Mouse (Mus musculus) neural tube, embryonic 13.5 days (tissue): ENCODE measurements around the gene Fxyd1. TPM values are rescaled to one million over a fixed set of nuclear protein-coding genes. Genes with fewer than 3 reads are reported as not detected.
A peak's percentile ranks its signal among the peaks of the same experiment; 100 is the strongest.

Source experiments
- ATAC-seq: fragments of 200-750 bp; cut with Nextera tagmentation; 2 replicates; pipeline ENCODE4 v1.8.0; 2017; ENCODE audit warnings: low read depth, mild to moderate bottlenecking, moderate TSS enrichment, moderate library complexity
- H3K27ac ChIP-seq: fragments of 300-500 bp; sonication (generic); replicated peaks from 2 replicates; pipeline ENCODE4 v1.5.1; 2015; ENCODE audit warnings: moderate library complexity, mild to moderate bottlenecking, inconsistent platforms
- H3K27me3 ChIP-seq: fragments of 300-500 bp; sonication (generic); 2 replicates; pipeline ENCODE4 v1.6.1; 2015; ENCODE audit warnings: mild to moderate bottlenecking, inconsistent platforms
- H3K36me3 ChIP-seq: fragments of 300-500 bp; sonication (generic); 2 replicates; pipeline ENCODE4 v1.6.1; 2015; ENCODE audit warnings: mild to moderate bottlenecking, inconsistent platforms
- H3K4me1 ChIP-seq: fragments of 300-500 bp; sonication (generic); replicated peaks from 2 replicates; pipeline ENCODE4 v1.6.1; 2015; ENCODE audit warnings: inconsistent platforms
- H3K4me2 ChIP-seq: fragments of 300-500 bp; sonication (generic); 2 replicates; pipeline ENCODE4 v1.6.1; 2015; ENCODE audit warnings: inconsistent platforms, mild to moderate bottlenecking, moderate library complexity
- H3K4me3 ChIP-seq: fragments of 300-500 bp; sonication (generic); 2 replicates; pipeline ENCODE4 v1.5.1; 2015; ENCODE audit warnings: mild to moderate bottlenecking, inconsistent platforms
- H3K9ac ChIP-seq: fragments of 300-500 bp; sonication (generic); 2 replicates; pipeline ENCODE4 v1.6.1; 2015; ENCODE audit warnings: moderate library complexity, mild to moderate bottlenecking, inconsistent platforms
- H3K9me3 ChIP-seq: fragments of 300-500 bp; sonication (generic); 2 replicates; pipeline ENCODE4 v1.6.1; 2016; ENCODE audit warnings: inconsistent platforms
- WGBS: fragments of 180-500 bp; shearing (Covaris S2); methylation state at CpG from one replicate; pipeline ENCODE4 v1.1.7; 2015; 5-methylcytosine and 5-hydroxymethylcytosine counted together
- polyA plus RNA-seq: library from polyadenylated mRNA; unstranded; fragments of >200 nt; fragmentation: Nextera tagmentation; extraction: Ambion mirVana; gene quantifications from 2 replicates; pipeline ENCODE4 v1.2.1, GENCODE M21; 2015

Fxyd1 gene
- polyA plus RNA-seq, 1 experiment from 2014 or later: 33.9 TPM

GRCm38 (mm10) chr7:31033409-31034165, 23.4 kb downstream of the Fxyd1 start:
- no peak for ATAC-seq
- no peak overlapping the region for H3K4me3 ChIP-seq
- H3K4me1 ChIP-seq: no peaks in the 10 kb centered on the region
- H3K9ac ChIP-seq: no peak overlapping the region
- no peaks in the 10 kb centered on the region for H3K36me3 ChIP-seq
- no peaks in the 10 kb centered on the region for H3K9me3 ChIP-seq
- WGBS: 78% methylated on average over 9 of the region's 9 CpGs
- H3K27me3 ChIP-seq: no peaks in the 10 kb centered on the region
- H3K4me2 ChIP-seq: no peak overlapping the region
- H3K27ac ChIP-seq: no peak overlapping the region

- Histone ChIP-seq H3K27ac (no peak overlapping the region), H3K9me3 (no peaks in the 10 kb centered on the region), H3K4me2 (no peak overlapping the region), H3K4me1 (no peaks in the 10 kb centered on the region), H3K27me3 (no peaks in the 10 kb centered on the region), H3K4me3 (no peak overlapping the region), H3K36me3 (no peaks in the 10 kb centered on the region), H3K9ac (no peak overlapping the region)
- ATAC-seq: no peak
- 73% methylated on average over 7 of the region's 7 CpGs for WGBS
Measured at GRCm38 (mm10) chr7:31031731-31032130, 25.3 kb downstream of the Fxyd1 start.

- Histone ChIP-seq H3K36me3 (no peaks in the 10 kb centered on the region), H3K4me1 (no peaks in the 10 kb centered on the region), H3K9ac (no peak overlapping the region), H3K4me3 (no peak overlapping the region), H3K27me3 (no peaks in the 10 kb centered on the region), H3K4me2 (no peak overlapping the region), H3K27ac (no peak overlapping the region), H3K9me3 (no peaks in the 10 kb centered on the region)
- WGBS: 72% methylated on average over 2 of the region's 2 CpGs
- ATAC-seq: no peak
Measured at GRCm38 (mm10) chr7:31030717-31031116, 26.3 kb downstream of the Fxyd1 start.

- H3K27ac ChIP-seq: no peak overlapping the region
Measured at GRCm38 (mm10) chr7:31028609-31029008, 28.4 kb downstream of the Fxyd1 start.

GRCm38 (mm10) chr7:31017104-31017901, 39.7 kb downstream of the Fxyd1 start:
- no peak for ATAC-seq
- Histone ChIP-seq H3K4me3 (no peak overlapping the region), H3K9me3 (no peaks in the 10 kb centered on the region), H3K36me3 (no peaks in the 10 kb centered on the region), H3K4me2 (no peak overlapping the region), H3K9ac (no peak overlapping the region), H3K27me3 (no peaks in the 10 kb centered on the region), H3K4me1 (peaks cover 9% of the 10 kb centered on the region; the same call in 1 of the 2 replicates), H3K27ac (no peak overlapping the region)
- 57% methylated on average over 10 of the region's 10 CpGs for WGBS

More at GRCm38 (mm10) chr7:31028609-31029008, 28.4 kb downstream of the Fxyd1 start:
- no peak overlapping the region for H3K9ac ChIP-seq
- no peak overlapping the region for H3K4me2 ChIP-seq
- WGBS: 77% methylated on average over 8 of the region's 8 CpGs
- H3K4me3 ChIP-seq: no peak overlapping the region
- H3K36me3 ChIP-seq: no peaks in the 10 kb centered on the region
- H3K4me1 ChIP-seq: no peaks in the 10 kb centered on the region
- no peaks in the 10 kb centered on the region for H3K27me3 ChIP-seq
- no peaks in the 10 kb centered on the region for H3K9me3 ChIP-seq
- no peak for ATAC-seq

- no peak overlapping the region for H3K4me2 ChIP-seq
- no peak overlapping the region for H3K27ac ChIP-seq
- H3K36me3 ChIP-seq: no peaks in the 10 kb centered on the region
- WGBS: 75% methylated on average over 5 of the region's 5 CpGs
- ATAC-seq: no peak
- no peaks in the 10 kb centered on the region for H3K27me3 ChIP-seq
- no peak overlapping the region for H3K4me3 ChIP-seq
- H3K4me1 ChIP-seq: peaks cover 17% of the 10 kb centered on the region; the same call in 1 of the 2 replicates
- no peak overlapping the region for H3K9ac ChIP-seq
- H3K9me3 ChIP-seq: no peaks in the 10 kb centered on the region
Measured at GRCm38 (mm10) chr7:31012971-31013370, 44.0 kb downstream of the Fxyd1 start.

GRCm38 (mm10) chr7:31008889-31009288, 48.1 kb downstream of the Fxyd1 start:
- no peaks in the 10 kb centered on the region for H3K36me3 ChIP-seq
- H3K9ac ChIP-seq: no peak overlapping the region
- no peak overlapping the region for H3K4me3 ChIP-seq
- H3K27ac ChIP-seq: 0 out of 2 replicates have a peak overlapping the region, but pooled peaks have one; percentile 33
- ATAC-seq: peak; percentile 44
- WGBS: 43% methylated on average over 3 of the region's 3 CpGs
- H3K9me3 ChIP-seq: no peaks in the 10 kb centered on the region
- H3K4me1 ChIP-seq: 0 out of 2 replicates have a peak, but pooled peaks cover 8% of the 10 kb centered on the region
- no peaks in the 10 kb centered on the region for H3K27me3 ChIP-seq
- no peak overlapping the region for H3K4me2 ChIP-seq

- no peak overlapping the region for H3K4me2 ChIP-seq
- ATAC-seq: 0 out of 2 replicates have a peak, but pooled peaks have one; percentile 30
- 67% methylated on average over 1 of the region's 1 CpGs for WGBS
- no peaks in the 10 kb centered on the region for H3K9me3 ChIP-seq
- 0 out of 2 replicates have a peak overlapping the region, but pooled peaks have one; percentile 33 for H3K27ac ChIP-seq
- H3K4me1 ChIP-seq: 0 out of 2 replicates have a peak, but pooled peaks cover 8% of the 10 kb centered on the region
- no peak overlapping the region for H3K9ac ChIP-seq
- no peaks in the 10 kb centered on the region for H3K27me3 ChIP-seq
- H3K4me3 ChIP-seq: no peak overlapping the region
- H3K36me3 ChIP-seq: no peaks in the 10 kb centered on the region
Measured at GRCm38 (mm10) chr7:31008175-31008574, 48.8 kb downstream of the Fxyd1 start.

GRCm38 (mm10) chr7:31007775-31008174, 49.2 kb downstream of the Fxyd1 start:
- WGBS: 87% methylated on average over 1 of the region's 1 CpGs

GRCm38 (mm10) chr7:31002650-31003049, 54.3 kb downstream of the Fxyd1 start:
- Histone ChIP-seq H3K4me3 (no peak overlapping the region), H3K27me3 (no peaks in the 10 kb centered on the region), H3K4me2 (no peak overlapping the region), H3K4me1 (peaks cover 8% of the 10 kb centered on the region), H3K27ac (no peak overlapping the region), H3K36me3 (no peaks in the 10 kb centered on the region), H3K9me3 (no peaks in the 10 kb centered on the region), H3K9ac (no peak overlapping the region)
- ATAC-seq: no peak
- 86% methylated on average over 8 of the region's 8 CpGs for WGBS

More at GRCm38 (mm10) chr7:31007775-31008174, 49.2 kb downstream of the Fxyd1 start:
- no peaks in the 10 kb centered on the region for H3K27me3 ChIP-seq
- no peak overlapping the region for H3K9ac ChIP-seq
- H3K9me3 ChIP-seq: no peaks in the 10 kb centered on the region
- H3K36me3 ChIP-seq: no peaks in the 10 kb centered on the region
- no peak overlapping the region for H3K27ac ChIP-seq
- H3K4me3 ChIP-seq: no peak overlapping the region
- 0 out of 2 replicates have a peak, but pooled peaks cover 8% of the 10 kb centered on the region for H3K4me1 ChIP-seq
- H3K4me2 ChIP-seq: no peak overlapping the region
- no peak for ATAC-seq
